Mouse (Mus musculus) neural tube, embryonic 14.5 days (tissue): ENCODE measurements around the gene Rnf185. TPM values are rescaled to one million over a fixed set of nuclear protein-coding genes. Genes with fewer than 3 reads are reported as not detected.

Experiments used
- ATAC-seq: fragments of 200-750 bp; cut with Nextera tagmentation; 2 replicates; pipeline ENCODE4 v1.8.0; 2017; ENCODE audit warnings: low read depth, mild to moderate bottlenecking, moderate TSS enrichment, moderate library complexity
- H3K27ac ChIP-seq: fragments of 300-500 bp; sonication (generic); 2 replicates; pipeline ENCODE4 v1.5.1; 2014; ENCODE audit warnings: low read depth, mild to moderate bottlenecking, control low read depth, low read length, moderate library complexity, mixed read lengths
- H3K27me3 ChIP-seq: fragments of 300-500 bp; sonication (generic); 2 replicates; pipeline ENCODE4 v1.6.1; 2014; ENCODE audit warnings: low read length; ENCODE audit not compliant: control insufficient read depth, insufficient read depth
- H3K36me3 ChIP-seq: fragments of 300-500 bp; sonication (generic); 2 replicates; pipeline ENCODE4 v1.6.1; 2014; ENCODE audit warnings: low read length, mixed read lengths; ENCODE audit not compliant: control insufficient read depth, insufficient read depth
- H3K4me1 ChIP-seq: fragments of 300-500 bp; sonication (generic); 2 replicates; pipeline ENCODE4 v1.6.1; 2014; ENCODE audit warnings: low read length; ENCODE audit not compliant: control insufficient read depth, insufficient read depth
- H3K4me2 ChIP-seq: fragments of 300-500 bp; sonication (generic); 2 replicates; pipeline ENCODE4 v1.6.1; 2014; ENCODE audit warnings: mild to moderate bottlenecking, low read depth, low read length, control low read depth
- H3K4me3 ChIP-seq: fragments of 300-500 bp; sonication (generic); 2 replicates; pipeline ENCODE4 v1.5.1; 2014; ENCODE audit warnings: low read depth, low read length, control low read depth, mixed read lengths
- H3K9ac ChIP-seq: fragments of 300-500 bp; sonication (generic); replicated peaks from 2 replicates; pipeline ENCODE4 v1.6.1; 2014; ENCODE audit warnings: low read depth, mild to moderate bottlenecking, control low read depth, low read length, mixed read lengths
- H3K9me3 ChIP-seq: fragments of 300-500 bp; sonication (generic); 2 replicates; pipeline ENCODE4 v1.6.1; 2016; ENCODE audit warnings: low read length; ENCODE audit not compliant: control insufficient read depth
- whole genome bisulfite sequencing: fragments of 180-500 bp; shearing (Covaris S2); extraction: QIAGEN DNeasy Blood & Tissue Kit; methylation state at CpG from one replicate; pipeline ENCODE4 v1.1.7; 2014; 5-methylcytosine and 5-hydroxymethylcytosine counted together
- polyA plus RNA-seq: library from polyadenylated mRNA; unstranded; fragments of >200 nt; fragmentation: Nextera tagmentation; extraction: Ambion mirVana; gene quantifications from 2 replicates; pipeline ENCODE4 v1.2.1, GENCODE M21; 2014

The Rnf185 gene
- polyA plus RNA-seq, 1 experiment from 2014 or later = 47.1 TPM

DNA sequence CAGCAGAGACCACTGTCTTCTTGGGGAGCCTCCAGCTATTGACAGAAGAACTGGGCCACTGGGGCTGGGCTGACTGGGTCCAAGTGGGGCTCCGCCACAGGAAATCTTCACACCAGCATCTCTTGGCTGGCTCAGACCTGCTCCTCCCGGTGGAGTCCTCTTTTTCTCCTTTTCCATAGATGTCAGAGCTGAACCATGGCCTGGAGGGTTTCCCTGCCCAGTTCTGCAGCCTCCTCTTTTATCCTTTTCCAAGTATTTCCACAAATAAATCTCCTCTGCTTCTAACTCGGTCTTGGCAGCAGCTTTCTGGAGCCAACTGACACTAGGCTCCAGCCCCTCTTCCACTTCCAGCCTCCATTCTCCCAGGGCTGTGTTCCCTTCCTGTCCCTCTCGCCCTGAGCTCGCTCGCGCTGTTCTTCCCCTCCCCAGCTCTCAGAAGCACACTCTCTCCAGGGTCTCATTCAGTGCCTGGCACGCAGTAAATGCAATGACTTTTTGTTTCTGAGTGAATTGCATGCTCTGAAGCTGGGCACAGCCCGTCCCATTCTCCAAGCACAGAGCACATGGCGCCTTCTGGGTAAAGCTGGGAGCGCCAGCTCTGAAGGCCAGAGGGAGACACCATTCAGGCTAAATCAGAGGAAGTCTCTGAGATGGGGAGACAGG is 31.9 kb upstream of the Rnf185 start:
- no peaks in the 10 kb centered on the region for H3K27me3 ChIP-seq
- no peak overlapping the region for H3K4me3 ChIP-seq
- no peak overlapping the region for H3K4me2 ChIP-seq
- no peak overlapping the region for H3K9ac ChIP-seq
- no peaks in the 10 kb centered on the region for H3K4me1 ChIP-seq
- H3K36me3 ChIP-seq = no peaks in the 10 kb centered on the region
- no peaks in the 10 kb centered on the region for H3K9me3 ChIP-seq
- 38% methylated on average over 11 of the region's 11 CpGs for WGBS
- peak; percentile 70; the same call in 1 of the 2 replicates for ATAC-seq
- no peak overlapping the region for H3K27ac ChIP-seq

DNA sequence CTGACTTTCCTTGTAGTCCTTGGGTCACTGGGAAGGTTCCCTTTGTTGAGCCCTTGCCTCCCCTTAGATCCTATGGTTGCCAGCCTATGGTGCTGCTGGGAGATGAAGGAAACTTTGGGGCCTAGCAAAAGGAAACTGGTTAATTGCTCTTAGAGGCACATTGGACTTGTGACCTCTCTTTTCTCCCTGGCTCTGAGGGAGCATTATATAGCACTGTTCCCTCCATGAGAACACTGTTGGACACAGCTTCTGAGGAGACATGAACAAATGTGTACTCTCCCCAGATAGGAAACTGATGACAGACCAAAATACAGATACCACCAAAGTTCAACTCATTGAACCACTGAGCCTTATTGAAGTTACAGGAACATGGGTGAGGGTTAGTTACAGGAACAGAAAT is 23.3 kb upstream of the Rnf185 start:
- H3K4me2 ChIP-seq = no peak overlapping the region
- no peaks in the 10 kb centered on the region for H3K36me3 ChIP-seq
- no peak overlapping the region for H3K9ac ChIP-seq
- no peaks in the 10 kb centered on the region for H3K4me1 ChIP-seq
- H3K4me3 ChIP-seq = no peak overlapping the region
- no peaks in the 10 kb centered on the region for H3K9me3 ChIP-seq
- ATAC-seq = no peak
- no peak overlapping the region for H3K27ac ChIP-seq
- no peaks in the 10 kb centered on the region for H3K27me3 ChIP-seq

DNA sequence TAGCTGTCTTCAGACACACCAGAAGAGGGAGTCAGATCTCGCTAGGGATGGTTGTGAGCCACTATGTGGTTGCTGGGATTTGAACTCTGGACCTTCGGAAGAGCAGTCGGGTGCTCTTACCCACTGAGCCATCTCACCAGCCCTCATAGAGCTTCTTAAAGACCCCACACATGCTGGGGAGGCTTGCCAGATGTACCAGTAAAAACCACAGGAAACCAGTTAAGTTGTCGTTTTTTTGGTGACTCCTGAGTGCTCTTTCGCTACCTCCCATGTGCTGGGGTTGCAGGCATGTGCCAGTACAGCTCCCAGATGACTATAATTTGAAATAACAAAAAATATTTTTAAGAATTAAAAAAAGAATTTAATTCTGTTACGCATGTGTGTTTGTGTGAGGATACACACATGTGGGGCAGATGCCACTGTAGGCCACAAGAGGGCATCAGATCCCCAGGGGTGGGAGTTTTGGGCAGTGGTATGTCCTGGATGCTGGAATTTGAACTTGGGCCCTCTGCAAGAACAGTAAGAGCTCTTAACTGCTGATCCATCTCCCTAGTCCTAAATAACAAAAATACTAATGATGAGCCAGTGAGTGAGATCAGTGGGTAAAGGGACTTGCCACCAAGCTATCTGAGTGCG is 22.4 kb upstream of the Rnf185 start:
- Histone ChIP-seq H3K27me3 (no peaks in the 10 kb centered on the region), H3K4me3 (no peak overlapping the region), H3K4me1 (no peaks in the 10 kb centered on the region), H3K27ac (no peak overlapping the region), H3K9me3 (no peaks in the 10 kb centered on the region), H3K4me2 (no peak overlapping the region), H3K36me3 (no peaks in the 10 kb centered on the region), H3K9ac (no peak overlapping the region)
- WGBS = 94% methylated on average over 7 of the region's 7 CpGs
- ATAC-seq = no peak

DNA sequence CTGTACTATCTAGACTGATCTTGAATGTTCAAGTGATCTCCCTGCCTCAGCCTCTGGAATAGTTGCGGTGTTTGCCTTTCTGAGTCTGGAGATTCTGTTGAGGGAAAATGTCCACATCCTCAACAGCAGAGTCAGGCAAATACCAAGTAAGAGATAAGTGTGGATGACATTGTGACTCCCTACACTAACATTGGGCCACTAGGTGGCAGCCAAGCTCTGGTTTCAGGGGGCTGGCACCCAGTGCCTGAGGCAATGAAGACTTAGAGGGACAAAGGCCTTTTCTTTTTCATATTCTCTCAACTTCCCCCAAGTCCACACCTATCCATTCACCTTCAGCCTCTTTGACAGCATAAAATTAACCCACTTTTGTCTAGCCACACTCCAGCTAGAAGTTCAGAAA is 20.3 kb upstream of the Rnf185 start:
- no peak overlapping the region for H3K4me3 ChIP-seq
- no peaks in the 10 kb centered on the region for H3K36me3 ChIP-seq
- peak; percentile 84 for ATAC-seq
- no peak overlapping the region for H3K9ac ChIP-seq
- no peaks in the 10 kb centered on the region for H3K27me3 ChIP-seq
- no peaks in the 10 kb centered on the region for H3K4me1 ChIP-seq
- no peak overlapping the region for H3K27ac ChIP-seq
- no peaks in the 10 kb centered on the region for H3K9me3 ChIP-seq
- WGBS = 38% methylated on average over 1 of the region's 1 CpGs
- no peak overlapping the region for H3K4me2 ChIP-seq

DNA sequence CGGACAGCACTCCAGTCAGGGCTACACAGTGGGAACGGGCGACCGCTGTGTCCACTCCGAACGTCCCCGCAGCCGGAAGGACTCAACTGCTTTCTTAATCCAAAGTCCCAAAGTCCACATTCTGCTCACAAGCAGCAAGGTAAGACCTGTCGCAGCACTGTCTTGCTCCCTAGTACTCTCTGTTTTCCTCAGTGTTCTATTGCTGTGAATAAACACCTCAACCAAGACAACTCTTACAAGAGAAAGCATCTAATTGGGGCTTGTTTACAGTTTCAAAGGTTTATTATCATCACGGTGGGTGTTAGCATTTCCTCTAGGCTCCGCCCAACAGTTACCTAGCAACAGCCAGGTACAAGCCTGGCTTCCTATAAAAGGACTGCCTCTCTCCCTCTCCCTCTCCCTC is 19.3 kb upstream of the Rnf185 start:
- H3K36me3 ChIP-seq = no peaks in the 10 kb centered on the region
- H3K9ac ChIP-seq = no peak overlapping the region
- no peak overlapping the region for H3K4me2 ChIP-seq
- no peaks in the 10 kb centered on the region for H3K9me3 ChIP-seq
- H3K27me3 ChIP-seq = no peaks in the 10 kb centered on the region
- no peak overlapping the region for H3K4me3 ChIP-seq
- no peaks in the 10 kb centered on the region for H3K4me1 ChIP-seq
- H3K27ac ChIP-seq = no peak overlapping the region
- 24% methylated on average over 11 of the region's 11 CpGs for WGBS
- ATAC-seq = no peak

DNA sequence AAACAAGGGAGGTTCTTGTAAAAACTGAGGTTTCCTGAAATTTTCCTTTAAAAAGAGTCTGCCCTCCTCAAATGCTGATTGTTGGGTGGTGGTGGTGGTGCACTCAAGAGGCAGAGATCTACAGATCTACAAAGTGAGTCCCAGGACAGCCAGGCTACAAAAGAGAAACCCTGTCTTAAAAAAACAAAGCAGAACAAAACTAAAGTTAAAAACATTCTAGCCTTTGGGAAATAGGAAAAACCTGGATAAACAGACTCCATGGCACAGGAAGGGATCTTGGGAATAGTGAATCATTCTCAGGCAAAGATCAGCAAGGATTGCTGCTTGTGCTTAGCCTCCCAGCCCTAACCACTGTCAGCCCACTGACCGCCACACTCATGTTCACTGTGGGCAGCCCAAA is 10.7 kb upstream of the Rnf185 start:
- Histone ChIP-seq H3K4me2 (no peak overlapping the region), H3K27ac (no peak overlapping the region), H3K9ac (no peak overlapping the region), H3K27me3 (no peaks in the 10 kb centered on the region), H3K4me1 (no peaks in the 10 kb centered on the region), H3K9me3 (no peaks in the 10 kb centered on the region), H3K36me3 (no peaks in the 10 kb centered on the region), H3K4me3 (no peak overlapping the region)
- ATAC-seq = no peak
- 91% methylated on average over 1 of the region's 1 CpGs for WGBS

DNA sequence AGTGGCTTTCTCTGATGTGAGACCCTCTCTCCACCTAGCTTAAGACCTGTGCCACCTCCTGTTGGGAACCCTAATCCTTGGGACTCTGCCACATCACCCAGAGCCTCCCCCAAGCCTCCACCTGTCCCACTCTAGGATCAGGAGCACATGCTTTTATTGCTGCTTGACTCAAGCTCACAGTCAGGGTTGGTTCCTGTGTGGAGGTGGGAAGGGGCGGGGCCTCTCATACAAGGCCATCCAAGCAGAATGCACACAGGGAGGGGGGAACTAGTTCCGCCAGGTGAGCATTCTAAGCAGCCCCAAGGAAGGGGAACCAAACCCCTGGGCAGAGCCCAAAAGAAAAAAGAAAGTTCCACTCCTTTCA is 6.9 kb upstream of the Rnf185 start:
- 84% methylated on average over 2 of the region's 2 CpGs for WGBS
- no peak overlapping the region for H3K27ac ChIP-seq

DNA sequence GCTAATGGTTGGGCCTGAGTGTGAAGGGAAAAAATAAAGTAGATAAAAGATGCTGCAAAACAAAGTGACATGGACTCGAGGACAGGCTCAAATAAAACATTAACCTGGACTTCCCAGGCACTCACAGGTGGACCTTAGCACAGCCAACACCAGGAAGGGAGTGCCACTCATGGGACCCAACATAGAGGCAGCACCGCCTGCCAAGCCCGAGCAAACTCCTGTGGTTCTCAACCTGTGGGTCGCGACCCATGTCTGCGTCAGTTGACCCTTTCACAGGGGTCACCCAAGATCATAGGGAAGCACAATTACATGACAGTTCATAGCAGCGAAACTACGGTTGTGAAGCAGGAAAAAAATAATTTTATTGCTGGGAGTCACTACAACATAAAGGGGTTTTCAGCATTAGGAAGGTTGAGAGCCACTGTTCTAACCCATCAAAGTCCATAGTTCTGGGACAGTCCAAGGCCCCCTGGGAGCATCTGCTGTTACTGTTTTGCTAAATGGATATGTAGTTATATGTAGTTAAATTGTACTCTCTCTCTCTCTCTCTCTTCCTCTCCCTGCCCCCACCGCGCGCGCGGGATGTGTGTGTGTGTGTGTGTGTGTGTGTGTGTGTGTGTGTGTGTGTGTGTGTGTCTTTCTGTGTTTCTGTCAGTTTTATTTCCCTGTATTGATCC is 6.4 kb upstream of the Rnf185 start:
- Histone ChIP-seq H3K4me1 (no peaks in the 10 kb centered on the region), H3K36me3 (no peaks in the 10 kb centered on the region; the same call in 1 of the 2 replicates), H3K9ac (no peak overlapping the region), H3K9me3 (no peaks in the 10 kb centered on the region), H3K4me2 (no peak overlapping the region), H3K27ac (no peak overlapping the region), H3K27me3 (no peaks in the 10 kb centered on the region), H3K4me3 (no peak overlapping the region)
- 87% methylated on average over 13 of the region's 13 CpGs for WGBS
- no peak for ATAC-seq

More for the DNA sequence above, 6.9 kb upstream of the Rnf185 start:
- Histone ChIP-seq H3K4me2 (no peak overlapping the region), H3K36me3 (no peaks in the 10 kb centered on the region; the same call in 1 of the 2 replicates), H3K9me3 (no peaks in the 10 kb centered on the region), H3K4me1 (no peaks in the 10 kb centered on the region), H3K27me3 (no peaks in the 10 kb centered on the region), H3K9ac (no peak overlapping the region), H3K4me3 (no peak overlapping the region)
- ATAC-seq = no peak

DNA sequence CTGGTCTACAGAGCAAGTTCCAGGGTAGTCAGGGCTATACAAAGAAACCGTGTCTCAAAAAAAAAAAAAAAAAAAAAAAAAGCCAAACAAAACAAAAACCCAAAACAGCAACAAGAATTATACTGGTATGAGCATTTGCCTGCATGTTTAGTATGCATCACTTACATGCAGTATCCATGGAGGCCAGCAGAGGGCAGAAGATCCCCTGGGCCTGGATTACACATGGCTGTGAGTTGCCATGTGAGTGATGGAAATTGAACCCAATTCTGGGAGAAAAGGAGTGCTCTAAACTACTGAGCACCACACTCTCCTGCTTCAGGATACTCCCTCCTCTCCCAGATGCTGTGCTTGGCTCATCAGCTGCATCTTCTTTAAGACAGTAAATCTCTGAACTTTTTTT is 4.2 kb upstream of the Rnf185 start:
- 20% methylated on average over 1 of the region's 1 CpGs for whole genome bisulfite sequencing
- no peak overlapping the region for H3K4me3 ChIP-seq
- ATAC-seq = no peak

More for the DNA sequence above, 4.2 kb upstream of the Rnf185 start:
- Histone ChIP-seq H3K27ac (no peak overlapping the region), H3K9me3 (no peaks in the 10 kb centered on the region), H3K4me1 (peaks cover 8% of the 10 kb centered on the region), H3K36me3 (no peaks in the 10 kb centered on the region; the same call in 1 of the 2 replicates), H3K9ac (no peak overlapping the region), H3K4me2 (no peak overlapping the region), H3K27me3 (no peaks in the 10 kb centered on the region)
